Mouse (Mus musculus) heart, embryonic 12.5 days (tissue): ENCODE results near the gene Rfxap. TPM values are rescaled to one million over a fixed set of nuclear protein-coding genes. Genes with fewer than 3 reads are reported as not detected.
"Not testable (repeated sequence)": the region's sequence is repeated elsewhere in the genome, so short reads cannot be mapped to it uniquely, and the experiment has no call there.

ENCODE experiments used
- ATAC-seq: fragments of 200-750 bp; cut with Nextera tagmentation; 2 replicates; pipeline ENCODE4 v1.8.0; 2017; ENCODE audit warnings: moderate TSS enrichment, moderate library complexity; ENCODE audit not compliant: insufficient number of reproducible peaks, low FRiP score
- H3K27ac ChIP-seq: fragments of 300-500 bp; sonication (generic); 2 replicates; pipeline ENCODE4 v1.5.1; 2016; ENCODE audit warnings: mild to moderate bottlenecking, moderate library complexity; ENCODE audit not compliant: poor library complexity, severe bottlenecking
- H3K27me3 ChIP-seq: fragments of 300-500 bp; sonication (generic); replicated peaks from 2 replicates; pipeline ENCODE4 v1.6.1; 2016; ENCODE audit warnings: mild to moderate bottlenecking, moderate library complexity
- H3K36me3 ChIP-seq: fragments of 300-500 bp; sonication (generic); 2 replicates; pipeline ENCODE4 v1.6.1; 2016; ENCODE audit warnings: mild to moderate bottlenecking, moderate library complexity
- H3K4me1 ChIP-seq: fragments of 300-500 bp; sonication (generic); replicated peaks from 2 replicates; pipeline ENCODE4 v1.6.1; 2016; ENCODE audit warnings: mild to moderate bottlenecking
- H3K4me2 ChIP-seq: fragments of 300-500 bp; sonication (generic); 2 replicates; pipeline ENCODE4 v1.6.1; 2016; ENCODE audit warnings: mild to moderate bottlenecking, moderate library complexity
- H3K4me3 ChIP-seq: fragments of 300-500 bp; sonication (generic); 2 replicates; pipeline ENCODE4 v1.5.1; 2016; ENCODE audit warnings: mild to moderate bottlenecking
- H3K9ac ChIP-seq: fragments of 300-500 bp; sonication (generic); 2 replicates; pipeline ENCODE4 v1.6.1; 2016; ENCODE audit warnings: mild to moderate bottlenecking, moderate library complexity
- H3K9me3 ChIP-seq: fragments of 300-500 bp; sonication (generic); replicated peaks from 2 replicates; pipeline ENCODE4 v1.6.1; 2016; ENCODE audit warnings: mild to moderate bottlenecking, moderate library complexity
- WGBS: fragments of 180-500 bp; shearing (Covaris S2); methylation state at CpG from one replicate; pipeline ENCODE4 v1.1.7; 2016; 5-methylcytosine and 5-hydroxymethylcytosine counted together
- polyA plus RNA-seq: library from polyadenylated mRNA; unstranded; fragments of >200 nt; fragmentation: Nextera tagmentation; extraction: Ambion mirVana; gene quantifications from 2 replicates; pipeline ENCODE4 v1.2.1, GENCODE M21; 2016

The Rfxap gene
- polyA plus RNA-seq, 1 experiment from 2014 or later, result 49.4 TPM

- whole genome bisulfite sequencing, result 75% methylated on average over 5 of the region's 5 CpGs
- Histone ChIP-seq H3K36me3 (0 out of 2 replicates have a peak, but pooled peaks cover 2% of the 10 kb centered on the region), H3K9me3 (peaks cover 6% of the 10 kb centered on the region), H3K4me2 (no peak overlapping the region), H3K9ac (no peak overlapping the region), H3K4me3 (no peak overlapping the region), H3K27me3 (no peaks in the 10 kb centered on the region), H3K27ac (no peak overlapping the region), H3K4me1 (peaks cover 9% of the 10 kb centered on the region; the same call in 1 of the 2 replicates)
- ATAC-seq, result no peak
These were observed 40.8 kb downstream of the Rfxap start for GRCm38 (mm10) chr3:54766811-54767210.

- WGBS, result 71% methylated on average over 14 of the region's 14 CpGs
- Histone ChIP-seq H3K9ac (no peak overlapping the region), H3K4me2 (no peak overlapping the region), H3K36me3 (0 out of 2 replicates have a peak, but pooled peaks cover 2% of the 10 kb centered on the region), H3K4me3 (no peak overlapping the region), H3K9me3 (peaks cover 6% of the 10 kb centered on the region), H3K27ac (no peak overlapping the region), H3K27me3 (no peaks in the 10 kb centered on the region), H3K4me1 (peaks cover 12% of the 10 kb centered on the region)
- ATAC-seq, result no peak
These were observed 41.6 kb downstream of the Rfxap start for GRCm38 (mm10) chr3:54766034-54766433.

- not testable (repeated sequence) for H3K9me3 ChIP-seq, H3K36me3 ChIP-seq, H3K4me2 ChIP-seq, H3K4me3 ChIP-seq, ATAC-seq, H3K27me3 ChIP-seq, H3K27ac ChIP-seq, H3K9ac ChIP-seq
- H3K4me1 ChIP-seq, result peaks cover 15% of the 10 kb centered on the region
- 84% methylated on average over 6 of the region's 6 CpGs for WGBS
These were observed 42.1 kb downstream of the Rfxap start for GRCm38 (mm10) chr3:54765521-54765920.

- 0 out of 2 replicates have a peak, but pooled peaks cover 2% of the 10 kb centered on the region for H3K36me3 ChIP-seq
- H3K9ac ChIP-seq, result no peak overlapping the region
- no peak for ATAC-seq
- 62% methylated on average over 18 of the region's 18 CpGs for WGBS
- H3K4me1 ChIP-seq, result peaks cover 15% of the 10 kb centered on the region
- H3K27me3 ChIP-seq, result no peaks in the 10 kb centered on the region
- peak overlapping the region; percentile 40 for H3K4me2 ChIP-seq
- H3K27ac ChIP-seq, result no peak overlapping the region
- peaks cover 6% of the 10 kb centered on the region for H3K9me3 ChIP-seq
- peak overlapping the region; percentile 8; the same call in 1 of the 2 replicates for H3K4me3 ChIP-seq
These were observed 43.2 kb downstream of the Rfxap start for GRCm38 (mm10) chr3:54764418-54764817.

- 89% methylated on average over 1 of the region's 1 CpGs for WGBS
- Histone ChIP-seq H3K9me3 (peaks cover 6% of the 10 kb centered on the region), H3K36me3 (0 out of 2 replicates have a peak, but pooled peaks cover 2% of the 10 kb centered on the region), H3K9ac (no peak overlapping the region), H3K4me3 (no peak overlapping the region), H3K27ac (no peak overlapping the region), H3K27me3 (no peaks in the 10 kb centered on the region), H3K4me1 (peaks cover 18% of the 10 kb centered on the region), H3K4me2 (no peak overlapping the region)
- no peak for ATAC-seq
These were observed 46.3 kb downstream of the Rfxap start for GRCm38 (mm10) chr3:54761258-54761657.

GRCm38 (mm10) chr3:54760321-54761115 lies 47.1 kb downstream of the Rfxap start:
- Histone ChIP-seq H3K4me1 (peaks cover 18% of the 10 kb centered on the region), H3K4me2 (no peak overlapping the region), H3K27ac (no peak overlapping the region), H3K9ac (no peak overlapping the region), H3K4me3 (no peak overlapping the region), H3K36me3 (0 out of 2 replicates have a peak, but pooled peaks cover 2% of the 10 kb centered on the region), H3K9me3 (peaks cover 6% of the 10 kb centered on the region), H3K27me3 (no peaks in the 10 kb centered on the region)
- WGBS, result 69% methylated on average over 15 of the region's 15 CpGs
- ATAC-seq, result no peak

GRCm38 (mm10) chr3:54759211-54759610 lies 48.4 kb downstream of the Rfxap start:
- Histone ChIP-seq H3K4me3 (no peak overlapping the region), H3K9ac (no peak overlapping the region), H3K27ac (no peak overlapping the region), H3K4me2 (no peak overlapping the region), H3K36me3 (0 out of 2 replicates have a peak, but pooled peaks cover 2% of the 10 kb centered on the region), H3K4me1 (peaks cover 22% of the 10 kb centered on the region), H3K27me3 (no peaks in the 10 kb centered on the region), H3K9me3 (peaks cover 6% of the 10 kb centered on the region)
- 76% methylated on average over 9 of the region's 9 CpGs for WGBS
- no peak for ATAC-seq

- H3K4me2 ChIP-seq, result no peak overlapping the region
- WGBS, result 83% methylated on average over 8 of the region's 8 CpGs
These were observed 50.1 kb downstream of the Rfxap start for GRCm38 (mm10) chr3:54757446-54757845.

GRCm38 (mm10) chr3:54756058-54756457 lies 51.5 kb downstream of the Rfxap start:
- Histone ChIP-seq H3K27me3 (no peaks in the 10 kb centered on the region), H3K4me3 (peak overlapping the region; percentile 91), H3K9ac (peak overlapping the region; percentile 86), H3K27ac (peak overlapping the region; percentile 87), H3K4me2 (peak overlapping the region; percentile 99), H3K4me1 (peaks cover 13% of the 10 kb centered on the region), H3K36me3 (peaks cover 6% of the 10 kb centered on the region), H3K9me3 (peaks cover 3% of the 10 kb centered on the region; the same call in 1 of the 2 replicates)
- 3% methylated on average over 11 of the region's 11 CpGs for WGBS
- ATAC-seq, result 0 out of 2 replicates have a peak, but pooled peaks have one; percentile 45

More at GRCm38 (mm10) chr3:54757446-54757845, 50.1 kb downstream of the Rfxap start:
- peaks cover 16% of the 10 kb centered on the region for H3K4me1 ChIP-seq
- no peaks in the 10 kb centered on the region for H3K27me3 ChIP-seq
- 0 out of 2 replicates have a peak, but pooled peaks cover under 1% of the 10 kb centered on the region for H3K9me3 ChIP-seq
- H3K36me3 ChIP-seq, result no peaks in the 10 kb centered on the region
- H3K4me3 ChIP-seq, result no peak overlapping the region
- H3K9ac ChIP-seq, result no peak overlapping the region
- ATAC-seq, result no peak
- H3K27ac ChIP-seq, result no peak overlapping the region

- peak within 1 kb of the TSS; percentile 99 for H3K4me2 ChIP-seq
- H3K27me3 ChIP-seq, result no peaks in the 10 kb centered on the region
- under 1% methylated on average over 66 of the region's 66 CpGs for WGBS
- H3K9ac ChIP-seq, result peak within 1 kb of the TSS; percentile 86
- H3K4me1 ChIP-seq, result peaks cover 9% of the 10 kb centered on the region; the same call in 1 of the 2 replicates
- peaks cover 6% of the 10 kb centered on the region; the same call in 1 of the 2 replicates for H3K9me3 ChIP-seq
- peak within 1 kb of the TSS; percentile 87 for H3K27ac ChIP-seq
- H3K4me3 ChIP-seq, result peak within 1 kb of the TSS; percentile 91
- ATAC-seq, result peak; percentile 77
- peaks cover 13% of the 10 kb centered on the region for H3K36me3 ChIP-seq
These were observed 52.2 kb downstream of the Rfxap start, which contains the start of gene Smad9 for GRCm38 (mm10) chr3:54755145-54756041. Gene Smad9, plus strand, starts transcription at chr3:54755582.
